Mouse (Mus musculus) MEL (cell line): ENCODE data around the gene Pecam1. TPM values are rescaled to one million over a fixed set of nuclear protein-coding genes. Genes with fewer than 3 reads are reported as not detected.

Experiments
- DNase-seq: peaks from one replicate; pipeline ENCODE4 v3.0.0; 2011; ENCODE audit warnings: low read depth, low spot score
- H3K27ac ChIP-seq: 2 replicates; pipeline ENCODE4 v1.5.1; 2012; ENCODE audit warnings: low read depth, mild to moderate bottlenecking, control low read depth, low read length, moderate library complexity; ENCODE audit not compliant: control insufficient read depth
- H3K27me3 ChIP-seq, 2 experiments: fragments of 150-350 bp in 1 of 2; sonication (generic) in 1 of 2; 2 replicates each; pipeline ENCODE4 v1.6.1; 2012; ENCODE audit warnings: low read length in 2 of 2, mild to moderate bottlenecking in 2 of 2, improper control_type of control experiment in 1 of 2, moderate library complexity in 1 of 2; ENCODE audit not compliant: insufficient read depth in 2 of 2, control insufficient read depth in 1 of 2
- H3K36me3 ChIP-seq, 2 experiments: 2 replicates each; pipeline ENCODE4 v1.6.1; 2012 to 2014; ENCODE audit warnings: low read length in 2 of 2, improper control_type of control experiment in 1 of 2, inconsistent platforms in 1 of 2, mild to moderate bottlenecking in 1 of 2; ENCODE audit not compliant: insufficient read depth in 2 of 2, control insufficient read depth in 1 of 2
- H3K4me1 ChIP-seq, 2 experiments: fragments of 150-350 bp in 1 of 2; sonication (generic) in 1 of 2; 2 replicates each; pipeline ENCODE4 v1.6.1; 2012; ENCODE audit warnings: low read length in 2 of 2, improper control_type of control experiment in 1 of 2, mild to moderate bottlenecking in 1 of 2; ENCODE audit not compliant: insufficient read depth in 2 of 2, control insufficient read depth in 1 of 2
- H3K4me3 ChIP-seq, 2 experiments: fragments of 150-350 bp in 1 of 2; sonication (generic) in 1 of 2; 2 replicates each; pipeline ENCODE4 v1.5.1; 2012; ENCODE audit warnings: low read depth in 2 of 2, low read length in 2 of 2, mild to moderate bottlenecking in 2 of 2, moderate library complexity in 2 of 2, control low read depth in 1 of 2, improper control_type of control experiment in 1 of 2; ENCODE audit not compliant: control insufficient read depth in 1 of 2, insufficient read depth in 1 of 2
- H3K79me2 ChIP-seq: 2 replicates; pipeline ENCODE4 v1.6.1; 2012; ENCODE audit warnings: mild to moderate bottlenecking, low read length, moderate library complexity; ENCODE audit not compliant: control insufficient read depth, poor library complexity, insufficient read depth
- H3K9ac ChIP-seq: 2 replicates; pipeline ENCODE4 v1.6.1; 2012; ENCODE audit warnings: low read depth, mild to moderate bottlenecking, control low read depth, low read length, moderate library complexity; ENCODE audit not compliant: control insufficient read depth, poor library complexity, severe bottlenecking
- H3K9me3 ChIP-seq: fragments of 150-350 bp; sonication (generic); replicated peaks from 2 replicates; pipeline ENCODE4 v1.6.1; 2012; ENCODE audit warnings: mild to moderate bottlenecking, low read length, improper control_type of control experiment, moderate library complexity; ENCODE audit not compliant: insufficient read depth
- BHLHE40 ChIP-seq: IDR thresholded peaks from 2 replicates; pipeline ENCODE4 v1.6.1; 2012; ENCODE audit warnings: low read depth, mild to moderate bottlenecking, inconsistent platforms, low read length, improper control_type of control experiment, borderline replicate concordance
- CHD1 ChIP-seq: IDR thresholded peaks from 2 replicates; pipeline ENCODE4 v1.6.1; 2012; ENCODE audit warnings: low read depth, mild to moderate bottlenecking, inconsistent platforms, low read length, improper control_type of control experiment
- CTCF ChIP-seq, 3 experiments: IDR thresholded peaks in 2 of 3; conservative IDR thresholded peaks in 1 of 3; 2 replicates each; pipeline ENCODE4 v1.5.1; 2011 to 2012; ENCODE audit warnings: low read length in 3 of 3, low read depth in 2 of 3, mild to moderate bottlenecking in 2 of 3, improper control_type of control experiment in 1 of 3, inconsistent platforms in 1 of 3, mixed read lengths in 1 of 3, moderate library complexity in 1 of 3; ENCODE audit not compliant: control insufficient read depth in 1 of 3, insufficient read depth in 1 of 3, poor library complexity in 1 of 3, severe bottlenecking in 1 of 3
- E2F4 ChIP-seq: IDR thresholded peaks from 2 replicates; pipeline ENCODE4 v1.6.1; 2011; ENCODE audit warnings: low read depth, low read length, improper control_type of control experiment, borderline replicate concordance
- ELF1 ChIP-seq: IDR thresholded peaks from 2 replicates; pipeline ENCODE4 v1.6.1; 2014; ENCODE audit warnings: low read depth, mild to moderate bottlenecking, inconsistent platforms, low read length, improper control_type of control experiment, moderate library complexity
- EP300 ChIP-seq, 2 experiments: IDR thresholded peaks; 2 replicates each; pipeline ENCODE4 v1.6.1; 2011; ENCODE audit warnings: improper control_type of control experiment in 2 of 2, low read length in 2 of 2, low read depth in 1 of 2, mild to moderate bottlenecking in 1 of 2
- ETS1 ChIP-seq: IDR thresholded peaks from 2 replicates; pipeline ENCODE4 v1.6.1; 2012; ENCODE audit warnings: low read depth, mild to moderate bottlenecking, inconsistent platforms, low read length, improper control_type of control experiment, moderate library complexity
- JUND ChIP-seq: IDR thresholded peaks from 2 replicates; pipeline ENCODE4 v1.6.1; 2011; ENCODE audit warnings: low read depth, mild to moderate bottlenecking, improper control_type of control experiment, low read length
- KAT2A ChIP-seq: conservative IDR thresholded peaks from 2 replicates; pipeline ENCODE4 v1.6.1; 2012; ENCODE audit warnings: low read depth, low read length, improper control_type of control experiment, inconsistent platforms
- MAFK ChIP-seq: IDR thresholded peaks from 2 replicates; pipeline ENCODE4 v1.6.1; 2011; ENCODE audit warnings: low read depth, mild to moderate bottlenecking, low read length, improper control_type of control experiment, borderline replicate concordance
- MYB ChIP-seq: IDR thresholded peaks from 2 replicates; pipeline ENCODE4 v1.6.1; 2011; ENCODE audit warnings: mild to moderate bottlenecking, low read depth, low read length, improper control_type of control experiment
- NELFE ChIP-seq: IDR thresholded peaks from 2 replicates; pipeline ENCODE4 v1.6.1; 2011; ENCODE audit warnings: low read depth, low read length, improper control_type of control experiment
- NRF1 ChIP-seq: IDR thresholded peaks from 2 replicates; pipeline ENCODE4 v1.6.1; 2014; ENCODE audit warnings: low read depth, mild to moderate bottlenecking, inconsistent platforms, low read length, improper control_type of control experiment, moderate library complexity; ENCODE audit not compliant: poor library complexity, insufficient read depth, severe bottlenecking
- POLR2AphosphoS2 ChIP-seq: IDR thresholded peaks from 2 replicates; pipeline ENCODE4 v1.6.1; 2011; ENCODE audit warnings: low read length, improper control_type of control experiment
- POLR2AphosphoS5 ChIP-seq: IDR thresholded peaks from 2 replicates; pipeline ENCODE4 v1.6.1; 2012; ENCODE audit warnings: low read depth, borderline replicate concordance, mild to moderate bottlenecking, inconsistent platforms, low read length, moderate library complexity, mixed read lengths
- RAD21 ChIP-seq: IDR thresholded peaks from 2 replicates; pipeline ENCODE4 v1.6.1; 2011; ENCODE audit warnings: mild to moderate bottlenecking, low read depth, low read length, improper control_type of control experiment
- RCOR1 ChIP-seq: IDR thresholded peaks from 2 replicates; pipeline ENCODE4 v1.6.1; 2012; ENCODE audit warnings: low read depth, mild to moderate bottlenecking, inconsistent platforms, low read length, improper control_type of control experiment
- SIN3A ChIP-seq: IDR thresholded peaks from 2 replicates; pipeline ENCODE4 v1.6.1; 2012; ENCODE audit warnings: low read length, improper control_type of control experiment, inconsistent platforms
- TCF12 ChIP-seq: IDR thresholded peaks from 2 replicates; pipeline ENCODE4 v1.6.1; 2014; ENCODE audit warnings: low read depth, mild to moderate bottlenecking, inconsistent platforms, low read length, improper control_type of control experiment, moderate library complexity
- USF1 ChIP-seq: IDR thresholded peaks from 2 replicates; pipeline ENCODE4 v1.6.1; 2014; ENCODE audit warnings: low read depth, mild to moderate bottlenecking, inconsistent platforms, low read length, improper control_type of control experiment, moderate library complexity
- ZC3H11A ChIP-seq: IDR thresholded peaks from 2 replicates; pipeline ENCODE4 v1.6.1; 2012; ENCODE audit warnings: low read depth, mild to moderate bottlenecking, inconsistent platforms, low read length, improper control_type of control experiment
- ZNF384 ChIP-seq: IDR thresholded peaks from 2 replicates; pipeline ENCODE4 v1.6.1; 2012; ENCODE audit warnings: low read depth, mild to moderate bottlenecking, inconsistent platforms, low read length, improper control_type of control experiment
- polyA plus RNA-seq, 2 experiments: library from polyadenylated mRNA; stranded (reverse) in 1 of 2; unstranded in 1 of 2; fragments of >175 nt in 1 of 2; fragments of >200 nt in 1 of 2; gene quantifications; 2 replicates each; pipeline versions ENCODE4 v1.2.1 to v1.2.4; 2012; ENCODE audit warnings: low replicate concordance in 2 of 2, low read depth in 1 of 2; ENCODE audit not compliant: insufficient read length in 2 of 2, insufficient read depth in 1 of 2, missing spikeins in 1 of 2
- total RNA-seq: library from RNA; depleted of rRNA; stranded (reverse); fragments of 300-350 nt; gene quantifications from 2 replicates; pipeline ENCODE4 v1.2.3, GENCODE M21; 2012

Gene Pecam1
- total and polyA plus RNA-seq, 3 experiments, result 0.12 to 0.14 TPM; not detected in 1

GRCm38 (mm10) chr11:106770195-106770974 is 20.0 kb upstream of the Pecam1 start (continued):
- TF ChIP-seq NELFE, result 0 out of 2 replicates have a peak, but pooled peaks have one; percentile 18
- peak; percentile 87 for TF ChIP-seq TCF12
- TF ChIP-seq ETS1, result peak; percentile 66; the same call in 1 of the 2 replicates
- TF ChIP-seq MAFK, result no peak
- TF ChIP-seq SIN3A, result peak; percentile 75
- TF ChIP-seq CTCF (IDR thresholded peaks at IDR 0.05 in 2 of 3, conservative IDR thresholded peaks at IDR 0.05 in 1 of 3; ENCODE audit: control insufficient read depth in 1 of 3, insufficient read depth in 1 of 3, low read depth in 2 of 3, low read length in 3 of 3, poor library complexity in 1 of 3, severe bottlenecking in 1 of 3), result peak; percentile 63 to 77 (median 75)
- TF ChIP-seq BHLHE40, result 0 out of 2 replicates have a peak, but pooled peaks have one; percentile 27
- TF ChIP-seq RCOR1, result peak; percentile 30; the same call in 1 of the 2 replicates
- peak; percentile 75 to 83; a peak in 3 of 4 replicates for TF ChIP-seq EP300 (IDR thresholded peaks at IDR 0.05; ENCODE audit: low read depth in 1 of 2, low read length in 2 of 2)
- TF ChIP-seq KAT2A, result no peak
- no peak for TF ChIP-seq USF1
- TF ChIP-seq ELF1, result 0 out of 2 replicates have a peak, but pooled peaks have one; percentile 19
- TF ChIP-seq CHD1, result no peak
- no peak for TF ChIP-seq POLR2AphosphoS2
- TF ChIP-seq NRF1, result no peak
- TF ChIP-seq POLR2AphosphoS5, result no peak
- no peak for TF ChIP-seq E2F4
- TF ChIP-seq MYB, result peak; percentile 47; the same call in 1 of the 2 replicates

GRCm38 (mm10) chr11:106767516-106767915 is 17.1 kb upstream of the Pecam1 start:
- peaks cover 21 to 37% of the 10 kb centered on the region in 2 experiments for H3K36me3 ChIP-seq

More at GRCm38 (mm10) chr11:106767516-106767915, 17.1 kb upstream of the Pecam1 start:
- no peaks in the 10 kb centered on the region for H3K9me3 ChIP-seq
- peaks cover 22 to 26% of the 10 kb centered on the region in 2 experiments for H3K4me1 ChIP-seq
- no peak for DNase-seq
- TF ChIP-seq RAD21 (peak; percentile 28), CTCF (IDR thresholded peaks at IDR 0.05 in 2 of 3, conservative IDR thresholded peaks at IDR 0.05 in 1 of 3; ENCODE audit: control insufficient read depth in 1 of 3, insufficient read depth in 1 of 3, low read depth in 2 of 3, low read length in 3 of 3, poor library complexity in 1 of 3, severe bottlenecking in 1 of 3) (peak; percentile 35 to 41 (median 37)), ZC3H11A (0 out of 2 replicates have a peak, but pooled peaks have one; percentile 12), ZNF384 (peak; percentile 29; the same call in 1 of the 2 replicates), JUND (no peak)
- TF ChIP-seq, all 39 proteins: peak for 4
- Histone ChIP-seq H3K27ac (no peak overlapping the region), H3K27me3 (no peaks in the 10 kb centered on the region), H3K4me3 (no peak overlapping the region), H3K79me2 (no peaks in the 10 kb centered on the region), H3K9ac (no peak overlapping the region)
